Mouse (Mus musculus) urinary bladder, postnatal 14 days (tissue): Measurements from ENCODE around the gene Mcl1.
"Not testable (repeated sequence)": the region's sequence is repeated elsewhere in the genome, so short reads cannot be mapped to it uniquely, and the experiment has no call there.

Experiments used
- DNase-seq: peaks from one replicate; pipeline ENCODE4 v3.0.0; 2021; ENCODE audit warnings: low spot score

The Mcl1 gene

GRCm38 (mm10) chr3:95658236-95658867, at the start of gene Mcl1:
TSS of gene Mcl1 (plus strand) at chr3:95658788.
- DNase-seq = peak; percentile 97

GRCm38 (mm10) chr3:95609195-95609594, 49.4 kb upstream of the Mcl1 start:
- DNase-seq = no peak

GRCm38 (mm10) chr3:95613996-95614395, 44.6 kb upstream of the Mcl1 start:
- no peak for DNase-seq

- DNase-seq = no peak
Observed at GRCm38 (mm10) chr3:95618511-95618910, 40.1 kb upstream of the Mcl1 start.

- no peak for DNase-seq
Observed at GRCm38 (mm10) chr3:95621241-95621640, 37.3 kb upstream of the Mcl1 start.

- not testable (repeated sequence) for DNase-seq
Observed at GRCm38 (mm10) chr3:95622421-95622820, 36.2 kb upstream of the Mcl1 start.

- no peak for DNase-seq
Observed at GRCm38 (mm10) chr3:95623551-95623950, 35.0 kb upstream of the Mcl1 start.

GRCm38 (mm10) chr3:95623991-95624515, 34.5 kb upstream of the Mcl1 start:
- not testable (repeated sequence) for DNase-seq

GRCm38 (mm10) chr3:95624628-95625503, 33.7 kb upstream of the Mcl1 start, which contains the start of gene Ensa:
TSS of gene Ensa (plus strand) at chr3:95624993.
- DNase-seq = peak; percentile 98

GRCm38 (mm10) chr3:95627763-95628162, 30.8 kb upstream of the Mcl1 start:
- DNase-seq = no peak

GRCm38 (mm10) chr3:95629755-95630154, 28.8 kb upstream of the Mcl1 start:
- DNase-seq = no peak

- DNase-seq = no peak
Observed at GRCm38 (mm10) chr3:95630856-95631255, 27.7 kb upstream of the Mcl1 start.

- no peak for DNase-seq
Observed at GRCm38 (mm10) chr3:95631304-95631703, 27.3 kb upstream of the Mcl1 start.

- DNase-seq = no peak
Observed at GRCm38 (mm10) chr3:95632648-95633588, 25.7 kb upstream of the Mcl1 start.

- DNase-seq = no peak
Observed at GRCm38 (mm10) chr3:95635636-95636035, 23.0 kb upstream of the Mcl1 start.

GRCm38 (mm10) chr3:95636072-95636471, 22.5 kb upstream of the Mcl1 start:
- no peak for DNase-seq

GRCm38 (mm10) chr3:95639694-95640093, 18.9 kb upstream of the Mcl1 start:
- no peak for DNase-seq

- no peak for DNase-seq
Observed at GRCm38 (mm10) chr3:95643097-95643496, 15.5 kb upstream of the Mcl1 start.

GRCm38 (mm10) chr3:95645313-95646235, 13.0 kb upstream of the Mcl1 start:
- no peak for DNase-seq

- DNase-seq = no peak
Observed at GRCm38 (mm10) chr3:95648016-95648415, 10.6 kb upstream of the Mcl1 start.
